Mouse (Mus musculus): Measurements from ENCODE around the gene Dnaic2.
A peak's percentile ranks its signal among the peaks of the same experiment; 100 is the strongest.

Gene Dnaic2

GRCm38 (mm10) chr11:114764820-114765818 is 37.9 kb downstream of the Dnaic2 start, which contains the start of gene Kif19a:
Kif19a (plus strand) TSS chr11:114765388.
- peak; percentile 62 for DNase-seq

- DNase-seq, result no peak
These were observed 42.7 kb downstream of the Dnaic2 start for GRCm38 (mm10) chr11:114769911-114770310.

GRCm38 (mm10) chr11:114771896-114772295 is 44.7 kb downstream of the Dnaic2 start:
- no peak for DNase-seq

GRCm38 (mm10) chr11:114780076-114780475 is 52.9 kb downstream of the Dnaic2 start:
- no peak for DNase-seq

GRCm38 (mm10) chr11:114785892-114786291 is 58.7 kb downstream of the Dnaic2 start:
- no peak for DNase-seq

- DNase-seq, result no peak
These were observed 59.1 kb downstream of the Dnaic2 start for GRCm38 (mm10) chr11:114786326-114786725.

GRCm38 (mm10) chr11:114787611-114788010 is 60.4 kb downstream of the Dnaic2 start:
- DNase-seq, result no peak

- DNase-seq, result peak; percentile 86
These were observed 62.0 kb downstream of the Dnaic2 start for GRCm38 (mm10) chr11:114789061-114789714.

- DNase-seq, result no peak
These were observed 62.5 kb downstream of the Dnaic2 start for GRCm38 (mm10) chr11:114789716-114790115.

- DNase-seq, result no peak
These were observed 63.0 kb downstream of the Dnaic2 start for GRCm38 (mm10) chr11:114790171-114790570.

- no peak for DNase-seq
These were observed 63.6 kb downstream of the Dnaic2 start for GRCm38 (mm10) chr11:114790841-114791240.

- DNase-seq, result no peak
These were observed 64.2 kb downstream of the Dnaic2 start for GRCm38 (mm10) chr11:114791351-114791889.

- no peak for DNase-seq
These were observed 64.7 kb downstream of the Dnaic2 start for GRCm38 (mm10) chr11:114791891-114792411.

GRCm38 (mm10) chr11:114792931-114793494 is 65.8 kb downstream of the Dnaic2 start:
- DNase-seq, result no peak

GRCm38 (mm10) chr11:114793868-114794545 is 66.8 kb downstream of the Dnaic2 start:
- DNase-seq, result no peak

- no peak for DNase-seq
These were observed 67.5 kb downstream of the Dnaic2 start for GRCm38 (mm10) chr11:114794691-114795090.

GRCm38 (mm10) chr11:114795231-114795746 is 68.1 kb downstream of the Dnaic2 start:
- peak; percentile 20 for DNase-seq

GRCm38 (mm10) chr11:114795848-114796322 is 68.7 kb downstream of the Dnaic2 start, which contains the start of gene Btbd17:
Btbd17 (minus strand) TSS chr11:114795945.
- DNase-seq, result no peak

- DNase-seq, result no peak
These were observed 70.0 kb downstream of the Dnaic2 start for GRCm38 (mm10) chr11:114797176-114797575.

- DNase-seq, result no peak
These were observed 70.8 kb downstream of the Dnaic2 start for GRCm38 (mm10) chr11:114797981-114798380.

GRCm38 (mm10) chr11:114798624-114799023 is 71.4 kb downstream of the Dnaic2 start, which contains the start of gene Gpr142:
Gpr142 (plus strand) TSS chr11:114798924.
- no peak for DNase-seq

GRCm38 (mm10) chr11:114801906-114802305 is 74.7 kb downstream of the Dnaic2 start:
- no peak for DNase-seq

Measured in lung, postnatal 14 days (tissue).